Mouse (Mus musculus): Measurements from ENCODE around the gene Cbx2. TPM values are rescaled to one million over a fixed set of nuclear protein-coding genes. Genes with fewer than 3 reads are reported as not detected.

Gene Cbx2
- total and polyA plus RNA-seq, 2 experiments, result 2.9 to 3.9 TPM

- no peaks in the 10 kb centered on the region for H3K27me3 ChIP-seq (ENCODE audit: control insufficient read depth, insufficient read depth, low read length)
- TF ChIP-seq POLR2A (IDR thresholded peaks at IDR 0.05; ENCODE audit: extremely low read depth, insufficient read depth, low read length) (no peak), CTCF (IDR thresholded peaks at IDR 0.05; ENCODE audit: low read depth, low read length) (no peak)
- no peaks in the 10 kb centered on the region for H3K36me3 ChIP-seq (ENCODE audit: control insufficient read depth, insufficient read depth, low read length)
- H3K4me3 ChIP-seq (ENCODE audit: insufficient read depth, low read depth, low read length), result no peak overlapping the region
- H3K27ac ChIP-seq (replicated peaks; ENCODE audit: insufficient read depth, low read depth, low read length), result no peak overlapping the region
- no peaks in the 10 kb centered on the region for H3K79me2 ChIP-seq (ENCODE audit: control insufficient read depth, insufficient read depth, low read length)
- DNase-seq (ENCODE audit: extremely low read depth, low read depth, low spot score), result no peak
- no peak overlapping the region for H3K9ac ChIP-seq (ENCODE audit: low read depth, low read length)
- H3K4me1 ChIP-seq (ENCODE audit: control insufficient read depth, insufficient read depth, low read length), result no peaks in the 10 kb centered on the region
- WGBS, result 71% methylated on average over 18 of the region's 18 CpGs
Measured at GRCm38 (mm10) chr11:118981012-118981776, 41.6 kb upstream of the Cbx2 start.

GRCm38 (mm10) chr11:118982593-118983113 lies 40.1 kb upstream of the Cbx2 start:
- WGBS, result 62% methylated on average over 12 of the region's 12 CpGs
- H3K79me2 ChIP-seq (ENCODE audit: control insufficient read depth, insufficient read depth, low read length), result no peaks in the 10 kb centered on the region
- no peaks in the 10 kb centered on the region for H3K36me3 ChIP-seq (ENCODE audit: control insufficient read depth, insufficient read depth, low read length)
- no peak overlapping the region for H3K4me3 ChIP-seq (ENCODE audit: insufficient read depth, low read depth, low read length)
- no peak overlapping the region for H3K27ac ChIP-seq (replicated peaks; ENCODE audit: insufficient read depth, low read depth, low read length)
- TF ChIP-seq CTCF (IDR thresholded peaks at IDR 0.05; ENCODE audit: low read depth, low read length) (no peak), POLR2A (IDR thresholded peaks at IDR 0.05; ENCODE audit: extremely low read depth, insufficient read depth, low read length) (no peak)
- H3K9ac ChIP-seq (ENCODE audit: low read depth, low read length), result no peak overlapping the region
- H3K27me3 ChIP-seq (ENCODE audit: control insufficient read depth, insufficient read depth, low read length), result no peaks in the 10 kb centered on the region
- no peak for DNase-seq (ENCODE audit: extremely low read depth, low read depth, low spot score)
- no peaks in the 10 kb centered on the region for H3K4me1 ChIP-seq (ENCODE audit: control insufficient read depth, insufficient read depth, low read length)

- TF ChIP-seq POLR2A (IDR thresholded peaks at IDR 0.05; ENCODE audit: extremely low read depth, insufficient read depth, low read length), result no peak
- no peak for TF ChIP-seq CTCF (IDR thresholded peaks at IDR 0.05; ENCODE audit: low read depth, low read length)
- Histone ChIP-seq H3K27me3 (ENCODE audit: control insufficient read depth, insufficient read depth, low read length) (no peaks in the 10 kb centered on the region), H3K36me3 (ENCODE audit: control insufficient read depth, insufficient read depth, low read length) (no peaks in the 10 kb centered on the region), H3K9ac (ENCODE audit: low read depth, low read length) (no peak overlapping the region), H3K27ac (replicated peaks; ENCODE audit: insufficient read depth, low read depth, low read length) (no peak overlapping the region), H3K79me2 (ENCODE audit: control insufficient read depth, insufficient read depth, low read length) (no peaks in the 10 kb centered on the region), H3K4me1 (ENCODE audit: control insufficient read depth, insufficient read depth, low read length) (no peaks in the 10 kb centered on the region), H3K4me3 (ENCODE audit: insufficient read depth, low read depth, low read length) (no peak overlapping the region)
- no peak for DNase-seq (ENCODE audit: extremely low read depth, low read depth, low spot score)
- 68% methylated on average over 5 of the region's 5 CpGs for WGBS
Measured at GRCm38 (mm10) chr11:118985571-118985970, 37.2 kb upstream of the Cbx2 start.

- no peak within 1 kb of the TSS for H3K9ac ChIP-seq (ENCODE audit: low read depth, low read length)
- H3K4me3 ChIP-seq (ENCODE audit: insufficient read depth, low read depth, low read length), result no peak within 1 kb of the TSS
- no peaks in the 10 kb centered on the region for H3K36me3 ChIP-seq (ENCODE audit: control insufficient read depth, insufficient read depth, low read length)
- no peaks in the 10 kb centered on the region for H3K27me3 ChIP-seq (ENCODE audit: control insufficient read depth, insufficient read depth, low read length)
- no peak for DNase-seq (ENCODE audit: extremely low read depth, low read depth, low spot score)
- 83% methylated on average over 10 of the region's 10 CpGs for WGBS
- no peak within 1 kb of the TSS for H3K27ac ChIP-seq (replicated peaks; ENCODE audit: insufficient read depth, low read depth, low read length)
- H3K4me1 ChIP-seq (ENCODE audit: control insufficient read depth, insufficient read depth, low read length), result no peaks in the 10 kb centered on the region
- TF ChIP-seq POLR2A (IDR thresholded peaks at IDR 0.05; ENCODE audit: extremely low read depth, insufficient read depth, low read length), result no peak
- TF ChIP-seq CTCF (IDR thresholded peaks at IDR 0.05; ENCODE audit: low read depth, low read length), result no peak
- H3K79me2 ChIP-seq (ENCODE audit: control insufficient read depth, insufficient read depth, low read length), result no peaks in the 10 kb centered on the region
Measured at GRCm38 (mm10) chr11:118987999-118988398, 34.8 kb upstream of the Cbx2 start, which contains the start of gene Enpp7. TSS of gene Enpp7 (plus strand) at chr11:118988188.

GRCm38 (mm10) chr11:118992781-118993180 lies 30.0 kb upstream of the Cbx2 start:
- no peaks in the 10 kb centered on the region for H3K79me2 ChIP-seq (ENCODE audit: control insufficient read depth, insufficient read depth, low read length)
- 71% methylated on average over 3 of the region's 3 CpGs for WGBS
- no peaks in the 10 kb centered on the region for H3K27me3 ChIP-seq (ENCODE audit: control insufficient read depth, insufficient read depth, low read length)
- H3K27ac ChIP-seq (replicated peaks; ENCODE audit: insufficient read depth, low read depth, low read length), result no peak overlapping the region
- DNase-seq (ENCODE audit: extremely low read depth, low read depth, low spot score), result no peak
- H3K4me1 ChIP-seq (ENCODE audit: control insufficient read depth, insufficient read depth, low read length), result no peaks in the 10 kb centered on the region
- TF ChIP-seq POLR2A (IDR thresholded peaks at IDR 0.05; ENCODE audit: extremely low read depth, insufficient read depth, low read length) (no peak), CTCF (IDR thresholded peaks at IDR 0.05; ENCODE audit: low read depth, low read length) (no peak)
- no peak overlapping the region for H3K9ac ChIP-seq (ENCODE audit: low read depth, low read length)
- H3K4me3 ChIP-seq (ENCODE audit: insufficient read depth, low read depth, low read length), result no peak overlapping the region
- H3K36me3 ChIP-seq (ENCODE audit: control insufficient read depth, insufficient read depth, low read length), result no peaks in the 10 kb centered on the region

GRCm38 (mm10) chr11:118995448-118995847 lies 27.3 kb upstream of the Cbx2 start:
- WGBS, result 72% methylated on average over 4 of the region's 4 CpGs

More at GRCm38 (mm10) chr11:118995448-118995847, 27.3 kb upstream of the Cbx2 start:
- Histone ChIP-seq H3K27ac (replicated peaks; ENCODE audit: insufficient read depth, low read depth, low read length) (no peak overlapping the region), H3K9ac (ENCODE audit: low read depth, low read length) (no peak overlapping the region), H3K36me3 (ENCODE audit: control insufficient read depth, insufficient read depth, low read length) (no peaks in the 10 kb centered on the region), H3K4me1 (ENCODE audit: control insufficient read depth, insufficient read depth, low read length) (no peaks in the 10 kb centered on the region), H3K79me2 (ENCODE audit: control insufficient read depth, insufficient read depth, low read length) (no peaks in the 10 kb centered on the region), H3K4me3 (ENCODE audit: insufficient read depth, low read depth, low read length) (no peak overlapping the region), H3K27me3 (ENCODE audit: control insufficient read depth, insufficient read depth, low read length) (peaks cover 8% of the 10 kb centered on the region)
- no peak for TF ChIP-seq CTCF (IDR thresholded peaks at IDR 0.05; ENCODE audit: low read depth, low read length)
- TF ChIP-seq POLR2A (IDR thresholded peaks at IDR 0.05; ENCODE audit: extremely low read depth, insufficient read depth, low read length), result no peak
- DNase-seq (ENCODE audit: extremely low read depth, low read depth, low spot score), result no peak

All from liver, adult 2 months (tissue).